Mouse (Mus musculus) embryonic facial prominence, embryonic 14.5 days (tissue): ENCODE data around the gene Zfp282. TPM values are rescaled to one million over a fixed set of nuclear protein-coding genes. Genes with fewer than 3 reads are reported as not detected.
"Not testable (repeated sequence)": the region's sequence is repeated elsewhere in the genome, so short reads cannot be mapped to it uniquely, and the experiment has no call there.

Experiments
- ATAC-seq: fragments of 200-750 bp; cut with Nextera tagmentation; 2 replicates; pipeline ENCODE4 v1.8.0; 2017; ENCODE audit warnings: low read depth, moderate number of reproducible peaks, moderate TSS enrichment
- DNase-seq: peaks from one replicate; pipeline ENCODE4 v3.0.0-alpha.2; 2015; ENCODE audit warnings: low spot score
- H3K27ac ChIP-seq: fragments of 300-500 bp; sonication (generic); replicated peaks from 2 replicates; pipeline ENCODE4 v1.5.1; 2014; ENCODE audit warnings: low read depth, mild to moderate bottlenecking, low read length, moderate library complexity
- H3K27me3 ChIP-seq: fragments of 300-500 bp; sonication (generic); replicated peaks from 2 replicates; pipeline ENCODE4 v1.6.1; 2014; ENCODE audit warnings: low read length; ENCODE audit not compliant: control insufficient read depth, insufficient read depth
- H3K36me3 ChIP-seq: fragments of 300-500 bp; sonication (generic); 2 replicates; pipeline ENCODE4 v1.6.1; 2014; ENCODE audit warnings: low read length, mixed read lengths; ENCODE audit not compliant: control insufficient read depth, insufficient read depth
- H3K4me1 ChIP-seq: fragments of 300-500 bp; sonication (generic); 2 replicates; pipeline ENCODE4 v1.6.1; 2014; ENCODE audit warnings: antibody characterized with exemption, low read length; ENCODE audit not compliant: control insufficient read depth, insufficient read depth
- H3K4me2 ChIP-seq: fragments of 300-500 bp; sonication (generic); 2 replicates; pipeline ENCODE4 v1.6.1; 2014; ENCODE audit warnings: low read depth, mild to moderate bottlenecking, low read length, moderate library complexity, mixed read lengths
- H3K4me3 ChIP-seq: fragments of 300-500 bp; sonication (generic); 2 replicates; pipeline ENCODE4 v1.5.1; 2014; ENCODE audit warnings: low read depth, mild to moderate bottlenecking, low read length
- H3K9ac ChIP-seq: fragments of 300-500 bp; sonication (generic); 2 replicates; pipeline ENCODE4 v1.6.1; 2014; ENCODE audit warnings: low read depth, mild to moderate bottlenecking, low read length, moderate library complexity, mixed read lengths
- H3K9me3 ChIP-seq: fragments of 300-500 bp; sonication (generic); 2 replicates; pipeline ENCODE4 v1.6.1; 2016; ENCODE audit warnings: low read length; ENCODE audit not compliant: control insufficient read depth
- WGBS: fragments of 180-500 bp; shearing (Covaris S2); extraction: QIAGEN DNeasy Blood & Tissue Kit; methylation state at CpG from one replicate; pipeline ENCODE4 v1.1.7; 2014; 5-methylcytosine and 5-hydroxymethylcytosine counted together
- polyA plus RNA-seq: library from polyadenylated mRNA; unstranded; fragments of >200 nt; fragmentation: Nextera tagmentation; extraction: Ambion mirVana; gene quantifications from 2 replicates; pipeline ENCODE4 v1.2.1, GENCODE M21; 2014

Zfp282 gene
- polyA plus RNA-seq, 1 experiment from 2014 or later = 13.6 TPM

DNA sequence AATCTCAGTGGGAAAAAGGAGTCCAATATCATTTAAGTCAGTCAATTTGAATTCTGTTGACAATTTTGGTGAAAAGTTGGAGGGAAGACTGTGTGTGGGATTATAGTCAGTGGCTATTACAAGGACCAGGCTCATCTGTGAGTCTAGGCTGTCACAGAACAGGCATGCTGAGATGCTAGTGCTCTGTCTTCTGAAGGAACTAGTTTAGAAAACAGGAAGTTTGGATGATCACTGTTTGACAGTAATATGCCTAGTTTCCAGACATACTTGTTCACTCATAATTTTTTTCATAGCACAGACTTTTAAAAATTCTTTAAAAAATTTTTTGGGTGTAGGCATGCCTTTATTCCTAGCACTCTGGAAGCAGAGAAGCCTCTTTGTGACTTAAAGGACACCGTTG lies 35.9 kb upstream of the Zfp282 start:
- H3K4me1 ChIP-seq = no peaks in the 10 kb centered on the region
- no peaks in the 10 kb centered on the region for H3K9me3 ChIP-seq
- 91% methylated on average over 1 of the region's 1 CpGs for WGBS
- H3K4me3 ChIP-seq = no peak overlapping the region
- no peak overlapping the region for H3K4me2 ChIP-seq
- DNase-seq = no peak
- no peak overlapping the region for H3K9ac ChIP-seq
- no peak overlapping the region for H3K27ac ChIP-seq
- H3K36me3 ChIP-seq = 0 out of 2 replicates have a peak, but pooled peaks cover 10% of the 10 kb centered on the region
- ATAC-seq = no peak
- no peaks in the 10 kb centered on the region for H3K27me3 ChIP-seq

DNA sequence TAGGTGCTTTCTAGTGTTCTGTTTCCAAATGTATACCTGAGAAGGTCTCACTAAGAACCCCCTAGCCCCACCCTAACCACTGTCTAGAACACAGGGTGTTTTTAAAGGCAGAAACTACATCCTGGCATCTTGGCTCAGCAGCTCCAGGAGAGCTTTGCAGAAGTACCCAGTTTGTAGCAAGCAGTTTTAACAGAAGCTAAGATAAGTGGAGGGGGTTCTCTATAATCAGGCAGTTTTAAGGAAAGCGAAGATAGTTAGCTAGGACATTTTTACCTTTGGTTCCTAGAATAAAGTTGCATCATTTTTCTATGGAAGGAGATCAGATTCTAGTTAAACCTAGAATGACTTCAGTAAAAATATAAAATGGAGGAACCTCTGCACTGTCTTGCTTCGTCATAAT lies 35.2 kb upstream of the Zfp282 start:
- Histone ChIP-seq H3K36me3 (0 out of 2 replicates have a peak, but pooled peaks cover 10% of the 10 kb centered on the region), H3K9ac (no peak overlapping the region), H3K4me3 (no peak overlapping the region), H3K4me1 (no peaks in the 10 kb centered on the region), H3K27me3 (no peaks in the 10 kb centered on the region), H3K27ac (no peak overlapping the region), H3K9me3 (no peaks in the 10 kb centered on the region), H3K4me2 (no peak overlapping the region)
- DNase-seq (no peak), ATAC-seq (no peak)
- 99% methylated on average over 2 of the region's 2 CpGs for WGBS

DNA sequence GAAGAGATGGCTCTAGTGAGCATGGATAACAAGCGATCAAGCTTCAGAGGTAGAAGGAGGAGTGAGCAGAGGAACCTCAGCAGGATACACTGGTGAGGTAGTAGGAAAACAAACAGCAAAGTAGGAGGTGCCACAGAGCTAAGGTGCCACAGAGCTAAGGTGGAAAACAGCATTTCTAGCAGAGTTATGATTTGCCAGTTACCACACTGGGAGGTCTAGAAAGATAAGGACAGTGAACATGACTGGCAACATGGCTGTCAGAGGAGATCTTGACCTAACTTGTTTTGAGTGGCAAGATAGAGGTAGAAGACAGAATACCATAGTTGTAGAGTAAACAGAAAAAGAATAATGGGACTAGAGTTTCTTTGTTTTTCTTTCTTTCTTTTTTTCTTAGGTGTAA lies 34.7 kb upstream of the Zfp282 start:
- Histone ChIP-seq H3K9ac (no peak overlapping the region), H3K4me3 (no peak overlapping the region), H3K27me3 (no peaks in the 10 kb centered on the region), H3K4me2 (no peak overlapping the region), H3K36me3 (0 out of 2 replicates have a peak, but pooled peaks cover 12% of the 10 kb centered on the region), H3K9me3 (no peaks in the 10 kb centered on the region), H3K27ac (no peak overlapping the region), H3K4me1 (no peaks in the 10 kb centered on the region)
- WGBS = 86% methylated on average over 1 of the region's 1 CpGs
- DNase-seq (no peak), ATAC-seq (no peak)

DNA sequence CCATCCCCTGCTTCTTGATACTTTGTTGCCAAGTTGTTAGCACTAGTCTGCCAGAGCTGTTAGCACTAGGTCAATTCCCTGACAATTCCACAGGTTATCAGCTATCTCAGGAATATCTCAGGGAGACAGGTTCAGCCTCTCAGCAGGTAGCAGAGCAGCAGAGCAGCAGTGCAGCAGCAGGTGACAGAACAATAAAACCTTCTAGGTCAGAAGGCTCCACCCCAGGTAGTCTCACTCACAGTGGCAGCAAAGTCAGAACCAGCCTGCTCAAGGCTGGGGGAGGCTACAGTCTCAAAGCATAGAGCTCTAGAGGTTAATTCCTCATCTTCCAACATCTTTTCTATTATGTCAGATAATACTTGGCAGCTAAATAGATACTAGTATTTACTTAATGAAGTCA lies 31.2 kb upstream of the Zfp282 start:
- Histone ChIP-seq H3K4me1 (no peaks in the 10 kb centered on the region), H3K27ac (no peak overlapping the region), H3K4me2 (no peak overlapping the region), H3K4me3 (no peak overlapping the region), H3K9me3 (no peaks in the 10 kb centered on the region), H3K36me3 (0 out of 2 replicates have a peak, but pooled peaks cover 7% of the 10 kb centered on the region), H3K9ac (no peak overlapping the region), H3K27me3 (no peaks in the 10 kb centered on the region)
- ATAC-seq (no peak), DNase-seq (no peak)

DNA sequence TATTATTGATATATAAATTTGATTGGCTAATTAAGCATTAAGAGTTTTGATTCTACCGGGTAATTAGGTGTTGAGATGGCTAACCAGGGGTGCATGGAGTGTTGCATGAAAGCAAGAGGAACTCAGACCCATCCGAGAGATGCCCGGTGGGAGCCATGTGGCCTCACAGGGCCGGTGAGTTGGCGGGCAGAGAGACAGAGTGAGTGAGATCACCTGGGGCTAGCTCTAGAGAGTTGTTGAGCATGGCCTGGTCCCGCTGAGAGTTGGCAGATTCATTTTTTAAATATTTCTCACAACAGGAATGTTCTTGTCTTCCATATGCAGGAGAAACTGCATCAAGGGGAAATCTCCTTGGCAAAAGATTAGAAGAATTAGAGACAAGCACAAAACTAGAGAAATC lies 19.8 kb upstream of the Zfp282 start:
- Histone ChIP-seq H3K4me1 (no peaks in the 10 kb centered on the region), H3K4me2 (no peak overlapping the region), H3K27me3 (no peaks in the 10 kb centered on the region), H3K36me3 (peaks cover 36% of the 10 kb centered on the region), H3K9me3 (no peaks in the 10 kb centered on the region), H3K27ac (no peak overlapping the region), H3K4me3 (no peak overlapping the region), H3K9ac (no peak overlapping the region)
- 87% methylated on average over 6 of the region's 6 CpGs for WGBS
- DNase-seq = no peak
- no peak for ATAC-seq

DNA sequence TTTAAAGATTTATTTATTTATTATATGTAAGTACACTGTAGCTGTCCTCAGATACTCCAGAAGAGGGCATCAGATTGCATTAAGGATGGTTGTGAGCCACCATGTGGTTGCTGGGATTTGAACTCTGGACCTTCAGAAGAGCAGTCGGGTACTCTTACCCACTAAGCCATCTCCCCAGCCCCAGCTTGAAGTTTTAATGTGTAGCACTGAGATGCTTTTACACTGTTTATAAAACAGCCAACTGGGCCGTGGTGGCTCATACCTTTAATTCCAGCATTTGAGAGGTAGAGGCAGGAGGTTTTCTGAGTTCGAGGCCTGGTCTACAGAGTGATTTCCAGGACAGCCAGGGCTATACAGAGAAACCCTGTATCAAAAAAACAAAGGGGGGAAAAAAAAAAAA lies 19.3 kb upstream of the Zfp282 start:
- DNase-seq, H3K27me3 ChIP-seq, H3K27ac ChIP-seq, H3K4me2 ChIP-seq, H3K4me3 ChIP-seq, H3K9ac ChIP-seq, H3K4me1 ChIP-seq, H3K9me3 ChIP-seq, ATAC-seq: not testable (repeated sequence)
- 90% methylated on average over 3 of the region's 3 CpGs for WGBS
- H3K36me3 ChIP-seq = peaks cover 41% of the 10 kb centered on the region

DNA sequence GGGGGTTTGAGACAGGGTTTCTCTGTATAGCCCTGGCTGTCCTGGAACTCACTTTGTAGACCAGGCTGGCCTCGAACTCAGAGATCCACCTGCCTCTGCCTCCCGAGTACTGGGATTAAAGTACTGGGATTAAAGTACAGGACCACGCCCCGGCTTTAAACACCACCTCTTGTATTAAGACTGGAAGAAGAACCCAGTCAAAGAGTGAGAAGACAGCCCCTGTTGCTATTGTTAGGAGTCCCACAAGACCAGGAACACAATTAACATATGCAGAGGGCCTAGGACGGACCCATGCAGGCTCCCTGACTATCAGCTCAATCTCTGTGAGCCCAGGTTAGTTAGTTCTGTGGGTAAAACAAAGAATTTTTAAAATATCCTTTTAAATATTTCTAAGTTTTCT lies 4.7 kb upstream of the Zfp282 start:
- no peaks in the 10 kb centered on the region for H3K9me3 ChIP-seq
- no peaks in the 10 kb centered on the region for H3K27me3 ChIP-seq
- DNase-seq = no peak
- H3K9ac ChIP-seq = no peak overlapping the region
- no peak overlapping the region for H3K4me2 ChIP-seq
- WGBS = 92% methylated on average over 5 of the region's 5 CpGs
- peaks cover 19% of the 10 kb centered on the region for H3K36me3 ChIP-seq
- H3K4me3 ChIP-seq = no peak overlapping the region
- no peaks in the 10 kb centered on the region for H3K4me1 ChIP-seq
- H3K27ac ChIP-seq = no peak overlapping the region
- no peak for ATAC-seq

DNA sequence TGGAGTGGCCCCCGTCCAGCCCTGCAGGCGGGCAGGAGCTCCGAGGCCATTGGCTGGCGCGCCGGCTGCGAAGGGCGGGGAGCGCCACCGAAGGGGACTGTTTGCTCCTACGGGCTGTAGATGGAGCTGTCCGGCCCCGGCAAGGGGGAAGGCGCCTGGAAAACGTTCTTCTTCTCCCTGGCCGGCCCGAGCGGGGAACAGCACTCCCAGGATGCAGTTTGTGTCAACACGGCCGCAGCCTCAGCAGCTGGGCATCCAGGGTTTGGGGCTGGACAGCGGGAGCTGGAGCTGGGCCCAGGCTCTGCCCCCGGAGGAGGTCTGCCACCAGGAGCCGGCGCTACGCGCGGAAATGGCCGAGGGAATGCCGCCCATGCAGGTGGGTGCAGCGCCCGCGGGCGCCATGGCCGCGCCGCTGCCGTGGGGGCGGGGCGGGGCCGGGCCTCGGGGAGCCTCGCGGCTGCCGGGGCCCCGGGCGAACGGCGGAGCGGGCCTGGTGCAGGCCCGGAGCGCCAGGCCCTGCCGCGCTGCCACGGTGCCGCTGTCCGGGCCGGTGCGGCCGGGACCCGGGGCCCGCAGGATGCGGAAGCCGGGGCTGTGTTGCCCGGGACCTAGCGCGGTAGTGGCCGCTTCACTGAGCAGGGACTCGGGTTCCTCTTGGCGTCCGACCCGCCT lies 593 bp downstream of the Zfp282 start:
- H3K27me3 ChIP-seq = no peaks in the 10 kb centered on the region
- DNase-seq (peak; percentile 96), ATAC-seq (peak; percentile 96)
- H3K4me2 ChIP-seq = peak overlapping the region; percentile 89
- WGBS = 0% methylated on average over 24 of the region's 71 CpGs
- H3K36me3 ChIP-seq = peaks cover 32% of the 10 kb centered on the region
- peak overlapping the region; percentile 95 for H3K9ac ChIP-seq
- peak overlapping the region; percentile 92 for H3K4me3 ChIP-seq
- H3K27ac ChIP-seq = peak overlapping the region; percentile 97
- H3K9me3 ChIP-seq = no peaks in the 10 kb centered on the region
- peaks cover 9% of the 10 kb centered on the region for H3K4me1 ChIP-seq

DNA sequence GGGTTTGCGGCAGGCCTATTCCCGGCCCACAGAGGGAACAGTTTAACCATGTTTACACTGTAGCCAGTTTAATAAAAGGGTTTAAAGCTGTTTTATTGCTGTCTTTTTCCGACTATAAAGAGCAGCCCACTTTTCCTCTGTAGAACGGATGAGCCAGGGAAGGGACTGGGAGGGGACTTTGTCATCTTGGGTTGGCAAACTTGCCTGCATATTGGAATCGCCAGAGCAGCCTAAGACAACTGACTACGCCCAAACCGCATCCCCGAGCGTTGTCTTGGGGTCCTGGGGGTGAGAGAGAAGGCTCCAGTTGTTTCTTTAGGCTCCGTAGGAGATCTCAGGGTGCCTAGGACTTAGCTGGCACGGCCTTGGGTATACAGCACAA lies 1.1 kb downstream of the Zfp282 start:
- peak overlapping the region; percentile 89 for H3K4me2 ChIP-seq
- ATAC-seq (no peak; the same call in 1 of the 2 replicates), DNase-seq (no peak)
- peak overlapping the region; percentile 97 for H3K27ac ChIP-seq
- WGBS = 0% methylated on average over 11 of the region's 11 CpGs
- H3K4me1 ChIP-seq = peaks cover 9% of the 10 kb centered on the region
- H3K4me3 ChIP-seq = peak overlapping the region; percentile 92
- H3K9ac ChIP-seq = peak overlapping the region; percentile 95
- peaks cover 38% of the 10 kb centered on the region for H3K36me3 ChIP-seq
- no peaks in the 10 kb centered on the region for H3K9me3 ChIP-seq
- H3K27me3 ChIP-seq = no peaks in the 10 kb centered on the region
